Mouse (Mus musculus): Measurements from ENCODE around the gene Cyp11a1. TPM values are rescaled to one million over a fixed set of nuclear protein-coding genes. Genes with fewer than 3 reads are reported as not detected.

Gene Cyp11a1
- total and polyA plus RNA-seq, 3 experiments, result not detected

- H3K27me3 ChIP-seq (ENCODE audit: control insufficient read depth in 1 of 2, insufficient read depth in 2 of 2, low read length in 2 of 2), result peaks cover 17% of the 10 kb centered on the region in 2 experiments
- H3K36me3 ChIP-seq (ENCODE audit: control insufficient read depth in 1 of 2, insufficient read depth in 2 of 2, low read length in 2 of 2), result no peaks in the 10 kb centered on the region
- H3K79me2 ChIP-seq (ENCODE audit: control insufficient read depth, insufficient read depth, low read length, poor library complexity), result no peaks in the 10 kb centered on the region
- no peaks in the 10 kb centered on the region for H3K9me3 ChIP-seq (replicated peaks; ENCODE audit: insufficient read depth, low read length)
- no peaks in the 10 kb centered on the region for H3K4me1 ChIP-seq (ENCODE audit: control insufficient read depth in 1 of 2, insufficient read depth in 2 of 2, low read length in 2 of 2)
- no peak overlapping the region for H3K27ac ChIP-seq (ENCODE audit: control insufficient read depth, low read depth, low read length)
- no peak for DNase-seq (ENCODE audit: low read depth, low spot score)
- no peak overlapping the region for H3K4me3 ChIP-seq (ENCODE audit: control insufficient read depth in 1 of 2, insufficient read depth in 1 of 2, low read depth in 2 of 2, low read length in 2 of 2)
- no peak overlapping the region for H3K9ac ChIP-seq (ENCODE audit: control insufficient read depth, low read depth, low read length, poor library complexity, severe bottlenecking)
- TF ChIP-seq NELFE (IDR thresholded peaks at IDR 0.05; ENCODE audit: low read depth, low read length) (no peak), USF1 (IDR thresholded peaks at IDR 0.05; ENCODE audit: low read depth, low read length) (no peak), GATA1 (IDR thresholded peaks at IDR 0.05; ENCODE audit: low read depth, low read length) (no peak)
Observed at GRCm38 (mm10) chr9:58016962-58017361, 10.8 kb downstream of the Cyp11a1 start.

DNA sequence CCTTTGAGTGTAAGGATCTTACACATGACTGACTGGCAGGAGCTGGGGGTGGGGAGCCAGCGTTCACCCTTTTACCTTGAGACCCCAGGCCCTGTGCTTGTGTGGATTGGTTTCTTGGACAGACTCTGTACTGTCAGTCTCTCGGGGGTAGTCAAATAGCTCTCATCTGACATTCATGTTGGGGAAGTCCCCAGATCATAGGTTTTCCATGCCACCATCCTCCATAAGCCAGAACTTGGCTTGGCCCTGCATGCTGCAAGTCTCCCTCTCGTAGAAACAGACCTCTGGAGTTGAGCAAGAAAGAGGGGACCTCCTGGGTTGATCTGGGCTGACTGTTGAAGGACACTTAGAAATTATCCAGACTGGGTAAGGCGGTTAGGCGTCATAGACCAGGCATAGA, 12.2 kb downstream of the Cyp11a1 start:
- Histone ChIP-seq H3K36me3 (ENCODE audit: control insufficient read depth in 1 of 2, insufficient read depth in 2 of 2, low read length in 2 of 2) (no peaks in the 10 kb centered on the region; a peak in 1 of 4 replicates), H3K79me2 (ENCODE audit: control insufficient read depth, insufficient read depth, low read length, poor library complexity) (no peaks in the 10 kb centered on the region), H3K27ac (ENCODE audit: control insufficient read depth, low read depth, low read length) (no peak overlapping the region), H3K9ac (ENCODE audit: control insufficient read depth, low read depth, low read length, poor library complexity, severe bottlenecking) (no peak overlapping the region), H3K4me1 (ENCODE audit: control insufficient read depth in 1 of 2, insufficient read depth in 2 of 2, low read length in 2 of 2) (no peaks in the 10 kb centered on the region), H3K9me3 (replicated peaks; ENCODE audit: insufficient read depth, low read length) (no peaks in the 10 kb centered on the region), H3K4me3 (ENCODE audit: control insufficient read depth in 1 of 2, insufficient read depth in 1 of 2, low read depth in 2 of 2, low read length in 2 of 2) (no peak overlapping the region), H3K27me3 (ENCODE audit: control insufficient read depth in 1 of 2, insufficient read depth in 2 of 2, low read length in 2 of 2) (peaks cover 6% of the 10 kb centered on the region in 2 experiments)
- TF ChIP-seq MAFK (IDR thresholded peaks at IDR 0.05; ENCODE audit: borderline replicate concordance, low read depth, low read length) (no peak), JUND (IDR thresholded peaks at IDR 0.05; ENCODE audit: low read depth, low read length) (no peak), E2F4 (IDR thresholded peaks at IDR 0.05; ENCODE audit: borderline replicate concordance, low read depth, low read length) (no peak), ZNF384 (IDR thresholded peaks at IDR 0.05; ENCODE audit: low read depth, low read length) (no peak), POLR2AphosphoS2 (IDR thresholded peaks at IDR 0.05; ENCODE audit: low read length) (no peak), MYB (IDR thresholded peaks at IDR 0.05; ENCODE audit: low read depth, low read length) (no peak), TCF12 (IDR thresholded peaks at IDR 0.05; ENCODE audit: low read depth, low read length) (no peak), BHLHE40 (IDR thresholded peaks at IDR 0.05; ENCODE audit: borderline replicate concordance, low read depth, low read length) (no peak)
- no peak for DNase-seq (ENCODE audit: low read depth, low spot score)

GRCm38 (mm10) chr9:58025995-58026394, 19.8 kb downstream of the Cyp11a1 start:
- TF ChIP-seq ZC3H11A (IDR thresholded peaks at IDR 0.05; ENCODE audit: low read depth, low read length) (no peak), SMC3 (IDR thresholded peaks at IDR 0.05; ENCODE audit: low read depth, low read length) (no peak), ZNF384 (IDR thresholded peaks at IDR 0.05; ENCODE audit: low read depth, low read length) (no peak), MXI1 (IDR thresholded peaks at IDR 0.05; ENCODE audit: low read depth, low read length) (no peak), HCFC1 (IDR thresholded peaks at IDR 0.05; ENCODE audit: low read depth, low read length) (no peak), ZKSCAN1 (IDR thresholded peaks at IDR 0.05; ENCODE audit: low read depth, low read length) (no peak)
- Histone ChIP-seq H3K4me3 (ENCODE audit: control insufficient read depth in 1 of 2, insufficient read depth in 1 of 2, low read depth in 2 of 2, low read length in 2 of 2) (no peak overlapping the region), H3K4me1 (ENCODE audit: control insufficient read depth in 1 of 2, insufficient read depth in 2 of 2, low read length in 2 of 2) (peaks cover 0 to 4% of the 10 kb centered on the region in 2 experiments; a peak in 1 of 4 replicates), H3K36me3 (ENCODE audit: control insufficient read depth in 1 of 2, insufficient read depth in 2 of 2, low read length in 2 of 2) (no peaks in the 10 kb centered on the region; a peak in 1 of 4 replicates), H3K9ac (ENCODE audit: control insufficient read depth, low read depth, low read length, poor library complexity, severe bottlenecking) (no peak overlapping the region), H3K79me2 (ENCODE audit: control insufficient read depth, insufficient read depth, low read length, poor library complexity) (no peaks in the 10 kb centered on the region), H3K27ac (ENCODE audit: control insufficient read depth, low read depth, low read length) (no peak overlapping the region), H3K27me3 (ENCODE audit: control insufficient read depth in 1 of 2, insufficient read depth in 2 of 2, low read length in 2 of 2) (peaks cover 0 to 8% of the 10 kb centered on the region in 2 experiments), H3K9me3 (replicated peaks; ENCODE audit: insufficient read depth, low read length) (no peaks in the 10 kb centered on the region)
- no peak for DNase-seq (ENCODE audit: low read depth, low spot score)

All from MEL (cell line).